Mouse (Mus musculus): ENCODE results near the gene Hspa1l.

- no peak for TF ChIP-seq CTCF (IDR thresholded peaks at IDR 0.05; ENCODE audit: borderline replicate concordance, insufficient read depth, low read depth, low read length)
- TF ChIP-seq POLR2A (IDR thresholded peaks at IDR 0.05; ENCODE audit: borderline replicate concordance, insufficient read depth, low read length), result no peak
Observed at GRCm38 (mm10) chr17:34977000-34977399, 4.5 kb downstream of the Hspa1l start.
